Mouse (Mus musculus): ENCODE results near the gene Lmo2.

DNA sequence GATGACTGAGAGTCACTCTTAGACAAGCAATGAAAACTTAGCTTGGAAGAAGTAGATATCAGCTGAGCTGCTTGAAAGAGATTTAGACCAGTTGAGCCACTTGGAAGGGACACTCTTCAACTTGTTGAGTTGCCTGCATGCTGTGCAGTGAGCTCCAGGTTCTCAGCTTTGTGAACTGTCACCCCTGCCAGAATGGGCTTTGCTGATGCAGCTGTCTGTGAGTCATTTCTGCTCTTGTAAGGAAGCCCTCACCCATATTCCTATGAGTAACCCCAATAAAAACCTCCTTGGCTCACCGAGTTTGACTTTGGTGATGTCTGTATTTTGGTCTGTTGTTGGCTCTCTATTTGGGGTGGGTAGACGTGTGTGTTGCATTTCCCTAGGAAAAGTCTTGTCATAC is 39.4 kb upstream of the Lmo2 start:
- TF ChIP-seq CTCF (IDR thresholded peaks at IDR 0.05; ENCODE audit: extremely low read depth, insufficient read length, insufficient replicate concordance, low read depth, low read length): no peak
- no peak for TF ChIP-seq POLR2A (IDR thresholded peaks at IDR 0.05; ENCODE audit: low read depth, low read length)
